Mouse (Mus musculus) myocyte (in vitro differentiated cells): ENCODE measurements around the gene Slc25a11. TPM values are rescaled to one million over a fixed set of nuclear protein-coding genes. Genes with fewer than 3 reads are reported as not detected.

Experiments
- H3K27me3 ChIP-seq: one replicate; pipeline ENCODE4 v1.6.1; 2011; ENCODE audit not compliant: control insufficient read depth, insufficient read depth, insufficient read length
- H3K36me3 ChIP-seq: one replicate; pipeline ENCODE4 v1.6.1; 2011; ENCODE audit not compliant: control insufficient read depth, insufficient read depth
- H3K4me2 ChIP-seq: one replicate; pipeline ENCODE4 v1.6.1; 2011; ENCODE audit warnings: low read depth, control low read depth
- H3K4me3 ChIP-seq: one replicate; pipeline ENCODE4 v1.5.1; 2011; ENCODE audit warnings: mild to moderate bottlenecking, control low read depth, moderate library complexity
- H3K79me2 ChIP-seq: one replicate; pipeline ENCODE4 v1.6.1; 2011; ENCODE audit not compliant: control insufficient read depth, insufficient read depth
- H3ac ChIP-seq: one replicate; pipeline ENCODE4 v1.6.1; 2011; ENCODE audit not compliant: control insufficient read depth, insufficient read length
- CEBPB ChIP-seq: IDR thresholded peaks from 2 replicates; pipeline ENCODE4 v1.6.1; 2011; ENCODE audit warnings: mild to moderate bottlenecking, moderate library complexity; ENCODE audit not compliant: poor library complexity, insufficient read depth, severe bottlenecking
- E2F4 ChIP-seq: IDR thresholded peaks from one replicate; pipeline ENCODE4 v1.6.1; 2011; ENCODE audit warnings: mild to moderate bottlenecking, control low read depth, moderate library complexity; ENCODE audit not compliant: insufficient read depth
- MAX ChIP-seq: IDR thresholded peaks from one replicate; pipeline ENCODE4 v1.6.1; 2011; ENCODE audit warnings: low read depth, mild to moderate bottlenecking, control low read depth
- MYOD1 ChIP-seq, 3 experiments: IDR thresholded peaks; one replicate each; pipeline ENCODE4 v1.6.1; 2011; ENCODE audit warnings: control low read depth in 2 of 3, low read depth in 2 of 3, mild to moderate bottlenecking in 2 of 3, moderate library complexity in 1 of 3; ENCODE audit not compliant: insufficient read length in 2 of 3, control insufficient read depth in 1 of 3
- MYOG ChIP-seq, 3 experiments: IDR thresholded peaks; one replicate each; pipeline ENCODE4 v1.6.1; 2011; ENCODE audit warnings: control low read depth in 2 of 3, low read depth in 2 of 3, mild to moderate bottlenecking in 2 of 3; ENCODE audit not compliant: insufficient read length in 2 of 3, control insufficient read depth in 1 of 3, insufficient read depth in 1 of 3
- POLR2A ChIP-seq: IDR thresholded peaks from one replicate; pipeline ENCODE4 v1.6.1; 2011; ENCODE audit warnings: low read depth, mild to moderate bottlenecking, control low read depth, moderate library complexity; ENCODE audit not compliant: insufficient read length
- POLR2AphosphoS2 ChIP-seq: IDR thresholded peaks from one replicate; pipeline ENCODE4 v1.6.1; 2011; ENCODE audit warnings: low read depth, control low read depth; ENCODE audit not compliant: insufficient read length
- REST ChIP-seq: IDR thresholded peaks from one replicate; pipeline ENCODE4 v1.6.1; 2011; ENCODE audit warnings: mild to moderate bottlenecking, control low read depth, moderate library complexity; ENCODE audit not compliant: insufficient read depth, insufficient read length
- SRF ChIP-seq: IDR thresholded peaks from one replicate; pipeline ENCODE4 v1.6.1; 2011; ENCODE audit warnings: low read depth; ENCODE audit not compliant: control insufficient read depth, insufficient read length
- TCF12 ChIP-seq: IDR thresholded peaks from one replicate; pipeline ENCODE4 v1.6.1; 2011; ENCODE audit warnings: mild to moderate bottlenecking, control low read depth; ENCODE audit not compliant: poor library complexity, insufficient read depth, severe bottlenecking
- TCF3 ChIP-seq: IDR thresholded peaks from one replicate; pipeline ENCODE4 v1.6.1; 2011; ENCODE audit warnings: low read depth, control low read depth; ENCODE audit not compliant: insufficient read length
- USF1 ChIP-seq: IDR thresholded peaks from one replicate; pipeline ENCODE4 v1.6.1; 2011; ENCODE audit warnings: low read depth, mild to moderate bottlenecking, control low read depth, moderate library complexity
- polyA plus RNA-seq: library from polyadenylated mRNA; unstranded; fragments of >200 nt; fragmentation: generic; extraction: Trizol; gene quantifications from one replicate; pipeline ENCODE4 v1.2.1, GENCODE M21; 2012; ENCODE audit warnings: missing spikeins

Slc25a11 gene
- polyA plus RNA-seq, 1 experiment: 165 TPM

- Histone ChIP-seq H3K79me2 (peaks cover 74% of the 10 kb centered on the region), H3K4me2 (peak overlapping the region; percentile 97), H3ac (peak overlapping the region; percentile 88), H3K4me3 (peak overlapping the region; percentile 94), H3K27me3 (no peaks in the 10 kb centered on the region), H3K36me3 (peaks cover 24% of the 10 kb centered on the region)
- no peak for TF ChIP-seq CEBPB
- peak; percentile 36 for TF ChIP-seq USF1
- no peak for TF ChIP-seq TCF3
- TF ChIP-seq REST: no peak
- TF ChIP-seq MAX: peak; percentile 69
- TF ChIP-seq TCF12: peak; percentile 45
- TF ChIP-seq MYOD1 (IDR thresholded peaks at IDR 0.05; ENCODE audit: control insufficient read depth in 1 of 3, insufficient read length in 2 of 3, low read depth in 2 of 3): peak in 2 of 3 experiments; percentile 93 to 97
- TF ChIP-seq POLR2AphosphoS2: peak; percentile 42
- no peak for TF ChIP-seq SRF
- TF ChIP-seq POLR2A: peak; percentile 55
- no peak for TF ChIP-seq E2F4
- peak in 2 of 3 experiments; percentile 92 to 95 for TF ChIP-seq MYOG (IDR thresholded peaks at IDR 0.05; ENCODE audit: control insufficient read depth in 1 of 3, insufficient read depth in 1 of 3, insufficient read length in 2 of 3, low read depth in 2 of 3)
Measured at GRCm38 (mm10) chr11:70655571-70656455, 8.5 kb upstream of the Slc25a11 start.

DNA sequence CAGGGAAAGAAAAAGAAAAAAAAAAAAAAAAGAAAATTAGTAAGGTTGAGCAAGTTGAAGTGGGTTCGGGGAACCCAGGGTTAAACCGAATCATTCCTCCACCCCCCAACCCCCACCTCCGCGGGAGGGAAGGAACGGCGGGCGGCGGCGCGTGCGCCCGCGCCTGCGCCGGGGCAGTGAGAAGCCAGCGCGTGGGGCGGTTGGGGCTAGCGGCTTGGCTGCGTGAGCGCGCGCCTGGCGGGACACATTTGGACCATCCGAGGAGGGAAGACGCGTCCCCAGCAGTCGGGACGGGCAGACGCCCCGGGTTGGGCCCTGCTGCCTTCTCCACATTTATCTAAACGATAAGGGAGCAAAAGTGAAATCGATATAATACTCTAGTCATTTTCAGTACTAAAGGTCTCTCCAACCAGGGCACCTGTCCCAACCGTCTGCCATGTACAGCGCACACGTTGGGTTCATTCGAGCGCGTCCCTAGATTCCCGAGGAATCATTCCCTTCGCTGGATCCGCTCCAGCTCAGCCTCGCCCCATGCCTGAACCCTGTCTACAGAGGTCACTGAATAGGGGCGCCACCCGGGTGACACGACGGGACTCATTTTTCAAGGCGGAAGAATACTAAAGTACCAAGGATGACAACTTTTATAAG is 7.8 kb upstream of the Slc25a11 start:
- Histone ChIP-seq H3K4me3 (peak overlapping the region; percentile 94), H3K79me2 (peaks cover 74% of the 10 kb centered on the region), H3ac (peak overlapping the region; percentile 88), H3K4me2 (peak overlapping the region; percentile 97), H3K27me3 (no peaks in the 10 kb centered on the region), H3K36me3 (peaks cover 24% of the 10 kb centered on the region)
- TF ChIP-seq MAX (no peak), CEBPB (no peak), MYOD1 (IDR thresholded peaks at IDR 0.05; ENCODE audit: control insufficient read depth in 1 of 3, insufficient read length in 2 of 3, low read depth in 2 of 3) (peak in 1 of 3 experiments; percentile 11), TCF3 (no peak), POLR2A (peak; percentile 80), POLR2AphosphoS2 (peak; percentile 79), E2F4 (peak; percentile 16)

DNA sequence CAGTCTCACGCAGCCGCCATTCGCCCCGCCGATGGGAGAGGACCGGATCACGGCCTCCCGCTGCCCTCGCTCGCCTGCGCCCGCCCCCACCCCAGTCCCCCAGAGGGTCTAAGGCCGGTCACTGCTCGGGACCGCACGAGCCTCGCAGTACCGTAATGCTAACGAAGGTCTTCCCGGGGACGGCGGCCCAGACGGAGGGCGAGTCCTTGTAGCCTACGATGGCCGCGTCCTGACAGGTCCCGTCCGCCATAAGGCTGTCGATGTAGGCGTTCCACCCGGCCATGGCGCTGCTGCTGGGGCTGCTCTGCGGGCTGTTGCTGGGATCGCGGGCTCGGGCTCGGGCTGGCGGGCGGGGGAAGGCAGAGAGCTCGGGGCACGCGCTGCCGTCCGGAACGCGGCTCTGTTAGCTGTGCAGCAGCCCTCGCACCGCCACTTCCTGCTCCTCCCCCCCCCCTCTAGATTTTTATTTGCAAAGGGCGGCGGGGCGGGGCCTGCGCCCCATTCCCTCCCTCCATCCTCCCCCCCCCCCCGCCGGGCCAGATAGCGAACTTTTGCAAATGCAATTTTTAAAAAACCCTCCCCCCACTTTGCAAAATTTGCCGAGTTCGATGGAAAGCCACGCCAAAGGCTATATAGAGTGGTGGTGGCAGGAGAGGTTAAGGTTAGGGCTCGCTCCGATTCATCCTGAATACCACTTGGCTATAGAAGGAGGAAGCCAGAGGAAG is 7.1 kb upstream of the Slc25a11 start, which contains the start of gene Pfn1:
Gene Pfn1 (minus strand): TSS at position 447 of the 725 bp plus-strand sequence.
- Histone ChIP-seq H3K79me2 (peaks cover 72% of the 10 kb centered on the region), H3K4me2 (peak within 1 kb of the TSS; percentile 97), H3K4me3 (peak within 1 kb of the TSS; percentile 94), H3ac (peak within 1 kb of the TSS; percentile 88), H3K36me3 (peaks cover 30% of the 10 kb centered on the region), H3K27me3 (no peaks in the 10 kb centered on the region)
- TF ChIP-seq CEBPB (no peak), TCF3 (peak; percentile 17), SRF (no peak), MYOD1 (IDR thresholded peaks at IDR 0.05; ENCODE audit: control insufficient read depth in 1 of 3, insufficient read length in 2 of 3, low read depth in 2 of 3) (peak in 1 of 3 experiments; percentile 42), MAX (no peak), REST (peak; percentile 66), USF1 (no peak), MYOG (IDR thresholded peaks at IDR 0.05; ENCODE audit: control insufficient read depth in 1 of 3, insufficient read depth in 1 of 3, insufficient read length in 2 of 3, low read depth in 2 of 3) (peak in 1 of 3 experiments; percentile 15), E2F4 (no peak), POLR2AphosphoS2 (peak; percentile 95), TCF12 (no peak), POLR2A (peak; percentile 78)

DNA sequence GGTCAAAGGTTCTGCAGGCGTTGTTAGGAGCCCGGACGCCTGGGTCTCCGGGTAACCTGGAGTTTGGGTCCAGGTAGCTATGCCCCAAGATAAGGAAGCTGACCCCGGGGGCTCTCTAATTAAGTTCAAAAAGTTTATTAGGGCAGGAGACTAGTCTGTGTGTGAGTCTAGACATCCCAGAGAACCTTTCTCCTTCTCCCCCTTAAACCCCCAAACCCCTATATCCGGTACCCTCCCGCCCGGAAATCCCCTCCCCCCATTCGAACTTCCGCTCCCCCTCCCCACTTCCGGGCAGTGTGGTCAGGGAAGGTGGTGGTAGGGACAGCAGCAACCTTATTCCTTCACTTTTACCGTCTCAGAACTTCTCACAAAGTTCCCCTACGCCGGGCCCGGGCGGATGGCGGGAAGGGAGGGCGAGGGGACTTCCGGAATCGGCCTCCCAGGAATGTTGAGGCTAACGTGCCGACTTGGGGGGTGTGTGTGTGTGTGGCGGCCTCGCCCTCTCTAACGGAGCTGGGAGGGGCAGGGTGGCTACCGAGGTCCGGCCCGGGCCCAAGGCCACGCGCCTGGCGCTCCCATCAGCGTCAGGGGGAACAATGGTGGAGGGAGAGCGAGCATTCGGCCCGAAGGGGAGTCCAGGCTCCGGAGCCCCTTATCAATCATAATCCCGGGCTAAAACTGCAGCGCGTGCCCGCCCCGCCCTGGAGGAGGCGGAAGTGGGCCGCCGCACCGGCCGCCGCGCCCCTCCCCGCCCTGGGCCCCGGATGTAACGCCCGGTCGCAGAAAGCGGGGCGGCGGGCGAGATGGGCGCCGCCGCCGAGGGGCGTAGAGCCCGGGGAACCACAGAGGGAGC is 6.3 kb upstream of the Slc25a11 start:
- Histone ChIP-seq H3K4me2 (peak overlapping the region; percentile 99), H3K36me3 (peaks cover 36% of the 10 kb centered on the region), H3K27me3 (no peaks in the 10 kb centered on the region), H3ac (peak overlapping the region; percentile 88), H3K4me3 (peak overlapping the region; percentile 94), H3K79me2 (peaks cover 64% of the 10 kb centered on the region)
- TF ChIP-seq TCF12: no peak
- peak; percentile 19 for TF ChIP-seq POLR2A
